Mouse (Mus musculus): ENCODE data around the gene Ppm1k. TPM values are rescaled to one million over a fixed set of nuclear protein-coding genes. Genes with fewer than 3 reads are reported as not detected.

Ppm1k gene
- polyA plus RNA-seq (2012; rRNA removed) = 2.2 and 2.4 TPM in 2 replicates

GRCm38 (mm10) chr6:57535386-57535936 is at the start of gene Ppm1k:
Ppm1k (minus strand) TSS chr6:57535468.

GRCm38 (mm10) chr6:57580881-57581548 is 45.7 kb upstream of the Ppm1k start, which contains the start of gene Herc6:
Herc6 (plus strand) TSS chr6:57581000.

Other genes starting within 250 kb of the Ppm1k start
- not detected in 2 replicates for gene Vmn1r16, start 206.0 kb downstream of the Ppm1k start, polyA plus RNA-seq (2012; rRNA removed)
- gene Vmn1r17, start 171.7 kb downstream of the Ppm1k start, polyA plus RNA-seq (2012; rRNA removed) = not detected in 2 replicates
- not detected in 2 replicates for gene Vmn1r18, start 139.7 kb downstream of the Ppm1k start, polyA plus RNA-seq (2012; rRNA removed)
- gene Vmn1r19, start 131.7 kb downstream of the Ppm1k start, polyA plus RNA-seq (2012; rRNA removed) = not detected in 2 replicates
- not detected in 2 replicates for gene Vmn1r20, start 106.5 kb downstream of the Ppm1k start, polyA plus RNA-seq (2012; rRNA removed)
- 2.3 and 3.3 TPM in 2 replicates for gene Herc6, start 45.5 kb upstream of the Ppm1k start, polyA plus RNA-seq (2012; rRNA removed)
- 4.4 and 4.9 TPM in 2 replicates for gene Pyurf, start 156.6 kb upstream of the Ppm1k start, polyA plus RNA-seq (2012; rRNA removed)
- 7.6 and 8.7 TPM in 2 replicates for gene Lancl2, start 167.1 kb upstream of the Ppm1k start, polyA plus RNA-seq (2012; rRNA removed)

Measured in liver, embryonic 14 days (tissue).